Mouse (Mus musculus): ENCODE measurements around the gene Csrnp3. TPM values are rescaled to one million over a fixed set of nuclear protein-coding genes. Genes with fewer than 3 reads are reported as not detected.
"Not testable (repeated sequence)": the region's sequence is repeated elsewhere in the genome, so short reads cannot be mapped to it uniquely, and the experiment has no call there.

Csrnp3 gene
- 0.40 and 0.59 TPM in 2 replicates for polyA plus RNA-seq (2015; fragmentation: Nextera tagmentation; extraction: Ambion mirVana)

GRCm38 (mm10) chr2:65845551-65845950, at the start of gene Csrnp3:
Csrnp3 (plus strand) TSS chr2:65845767.
- Histone ChIP-seq H3K36me3 (no peaks in the 10 kb centered on the region), H3K4me1 (no peaks in the 10 kb centered on the region), H3K9ac (no peak within 1 kb of the TSS), H3K27ac (no peak within 1 kb of the TSS), H3K27me3 (no peaks in the 10 kb centered on the region), H3K4me2 (peak within 1 kb of the TSS; percentile 70), H3K4me3 (peak within 1 kb of the TSS; percentile 39), H3K9me3 (no peaks in the 10 kb centered on the region)
- 0% methylated on average over 6 of the region's 6 CpGs for WGBS
- peak; percentile 88; the same call in 1 of the 2 replicates for ATAC-seq (ENCODE audit: borderline replicate concordance, extremely low read depth, low FRiP score, low TSS enrichment)

GRCm38 (mm10) chr2:65801054-65801709, 44.4 kb upstream of the Csrnp3 start:
- H3K9ac ChIP-seq, result no peak overlapping the region
- 67% methylated on average over 1 of the region's 1 CpGs for WGBS
- no peaks in the 10 kb centered on the region for H3K36me3 ChIP-seq
- peak; percentile 42; the same call in 1 of the 2 replicates for ATAC-seq (ENCODE audit: borderline replicate concordance, extremely low read depth, low FRiP score, low TSS enrichment)
- H3K9me3 ChIP-seq, result no peaks in the 10 kb centered on the region
- no peak overlapping the region for H3K27ac ChIP-seq
- no peak overlapping the region for H3K4me2 ChIP-seq
- no peaks in the 10 kb centered on the region for H3K27me3 ChIP-seq
- no peaks in the 10 kb centered on the region for H3K4me1 ChIP-seq
- no peak overlapping the region for H3K4me3 ChIP-seq

- no peak overlapping the region for H3K9ac ChIP-seq
- WGBS, result 89% methylated on average over 6 of the region's 6 CpGs
- ATAC-seq (ENCODE audit: borderline replicate concordance, extremely low read depth, low FRiP score, low TSS enrichment), result no peak
- H3K4me1 ChIP-seq, result no peaks in the 10 kb centered on the region
- no peak overlapping the region for H3K27ac ChIP-seq
- no peak overlapping the region for H3K4me3 ChIP-seq
- no peaks in the 10 kb centered on the region for H3K9me3 ChIP-seq
- H3K27me3 ChIP-seq, result no peaks in the 10 kb centered on the region
- no peaks in the 10 kb centered on the region for H3K36me3 ChIP-seq
- no peak overlapping the region for H3K4me2 ChIP-seq
Measured at GRCm38 (mm10) chr2:65806556-65806955, 39.0 kb upstream of the Csrnp3 start.

GRCm38 (mm10) chr2:65811203-65811602, 34.4 kb upstream of the Csrnp3 start:
- H3K27ac ChIP-seq; ATAC-seq (ENCODE audit: borderline replicate concordance, extremely low read depth, low FRiP score, low TSS enrichment); H3K4me2 ChIP-seq; H3K9ac ChIP-seq; H3K4me1 ChIP-seq; H3K36me3 ChIP-seq; H3K9me3 ChIP-seq; H3K27me3 ChIP-seq; H3K4me3 ChIP-seq: not testable (repeated sequence)
- WGBS, result 85% methylated on average over 6 of the region's 6 CpGs

GRCm38 (mm10) chr2:65818080-65818796, 27.3 kb upstream of the Csrnp3 start:
- no peaks in the 10 kb centered on the region for H3K9me3 ChIP-seq
- no peaks in the 10 kb centered on the region for H3K36me3 ChIP-seq
- ATAC-seq (ENCODE audit: borderline replicate concordance, extremely low read depth, low FRiP score, low TSS enrichment), result peak; percentile 74; the same call in 1 of the 2 replicates
- peak overlapping the region; percentile 50 for H3K4me2 ChIP-seq
- no peaks in the 10 kb centered on the region for H3K27me3 ChIP-seq
- peak overlapping the region; percentile 31 for H3K4me3 ChIP-seq
- 0 out of 2 replicates have a peak overlapping the region, but pooled peaks have one; percentile 13 for H3K9ac ChIP-seq
- peak overlapping the region; percentile 53; the same call in 1 of the 2 replicates for H3K27ac ChIP-seq
- H3K4me1 ChIP-seq, result peaks cover 3% of the 10 kb centered on the region; the same call in 1 of the 2 replicates
- WGBS, result 19% methylated on average over 20 of the region's 20 CpGs

GRCm38 (mm10) chr2:65820114-65820769, 25.3 kb upstream of the Csrnp3 start:
- WGBS, result 51% methylated on average over 4 of the region's 4 CpGs
- no peak for ATAC-seq (ENCODE audit: borderline replicate concordance, extremely low read depth, low FRiP score, low TSS enrichment)

GRCm38 (mm10) chr2:65826314-65826713, 19.3 kb upstream of the Csrnp3 start:
- ATAC-seq (ENCODE audit: borderline replicate concordance, extremely low read depth, low FRiP score, low TSS enrichment), result no peak
- Histone ChIP-seq H3K9me3 (no peaks in the 10 kb centered on the region), H3K4me1 (no peaks in the 10 kb centered on the region), H3K9ac (no peak overlapping the region), H3K36me3 (no peaks in the 10 kb centered on the region), H3K27me3 (no peaks in the 10 kb centered on the region), H3K27ac (no peak overlapping the region), H3K4me2 (no peak overlapping the region), H3K4me3 (no peak overlapping the region)
- 82% methylated on average over 2 of the region's 2 CpGs for WGBS

More at GRCm38 (mm10) chr2:65820114-65820769, 25.3 kb upstream of the Csrnp3 start:
- no peaks in the 10 kb centered on the region for H3K9me3 ChIP-seq
- no peak overlapping the region for H3K9ac ChIP-seq
- H3K27me3 ChIP-seq, result no peaks in the 10 kb centered on the region
- H3K4me1 ChIP-seq, result peaks cover 3% of the 10 kb centered on the region; the same call in 1 of the 2 replicates
- no peak overlapping the region for H3K27ac ChIP-seq
- no peak overlapping the region for H3K4me3 ChIP-seq
- no peaks in the 10 kb centered on the region for H3K36me3 ChIP-seq
- no peak overlapping the region for H3K4me2 ChIP-seq

GRCm38 (mm10) chr2:65826801-65827200, 18.8 kb upstream of the Csrnp3 start:
- Histone ChIP-seq H3K4me3 (no peak overlapping the region), H3K27ac (no peak overlapping the region), H3K36me3 (no peaks in the 10 kb centered on the region), H3K9ac (no peak overlapping the region), H3K9me3 (no peaks in the 10 kb centered on the region), H3K4me2 (no peak overlapping the region), H3K27me3 (no peaks in the 10 kb centered on the region), H3K4me1 (no peaks in the 10 kb centered on the region)
- WGBS, result 64% methylated on average over 6 of the region's 6 CpGs
- no peak for ATAC-seq (ENCODE audit: borderline replicate concordance, extremely low read depth, low FRiP score, low TSS enrichment)

GRCm38 (mm10) chr2:65828699-65829098, 16.9 kb upstream of the Csrnp3 start:
- Histone ChIP-seq H3K27ac (no peak overlapping the region), H3K4me3 (no peak overlapping the region), H3K4me2 (no peak overlapping the region), H3K4me1 (no peaks in the 10 kb centered on the region), H3K27me3 (no peaks in the 10 kb centered on the region), H3K36me3 (no peaks in the 10 kb centered on the region), H3K9me3 (no peaks in the 10 kb centered on the region), H3K9ac (no peak overlapping the region)
- WGBS, result 83% methylated on average over 1 of the region's 1 CpGs
- no peak for ATAC-seq (ENCODE audit: borderline replicate concordance, extremely low read depth, low FRiP score, low TSS enrichment)

- Histone ChIP-seq H3K27ac (no peak overlapping the region), H3K9ac (no peak overlapping the region), H3K4me3 (no peak overlapping the region), H3K4me1 (no peaks in the 10 kb centered on the region), H3K36me3 (no peaks in the 10 kb centered on the region), H3K27me3 (no peaks in the 10 kb centered on the region), H3K4me2 (no peak overlapping the region), H3K9me3 (no peaks in the 10 kb centered on the region)
- 64% methylated on average over 11 of the region's 11 CpGs for WGBS
- ATAC-seq (ENCODE audit: borderline replicate concordance, extremely low read depth, low FRiP score, low TSS enrichment), result no peak
Measured at GRCm38 (mm10) chr2:65832738-65833395, 12.7 kb upstream of the Csrnp3 start.

GRCm38 (mm10) chr2:65833421-65833820, 12.1 kb upstream of the Csrnp3 start:
- Histone ChIP-seq H3K27me3 (no peaks in the 10 kb centered on the region), H3K4me3 (no peak overlapping the region), H3K9me3 (no peaks in the 10 kb centered on the region), H3K4me2 (no peak overlapping the region), H3K36me3 (no peaks in the 10 kb centered on the region), H3K4me1 (no peaks in the 10 kb centered on the region), H3K27ac (no peak overlapping the region), H3K9ac (no peak overlapping the region)
- WGBS, result 61% methylated on average over 7 of the region's 7 CpGs
- no peak for ATAC-seq (ENCODE audit: borderline replicate concordance, extremely low read depth, low FRiP score, low TSS enrichment)
